Mouse (Mus musculus) skeletal muscle tissue, adult 2 months (tissue): Measurements from ENCODE around the gene Cep170b.

Experiments
- DNase-seq: peaks from one replicate; pipeline ENCODE4 v3.0.0-alpha.2; 2012; ENCODE audit warnings: low read depth, low spot score

The Cep170b gene

DNA sequence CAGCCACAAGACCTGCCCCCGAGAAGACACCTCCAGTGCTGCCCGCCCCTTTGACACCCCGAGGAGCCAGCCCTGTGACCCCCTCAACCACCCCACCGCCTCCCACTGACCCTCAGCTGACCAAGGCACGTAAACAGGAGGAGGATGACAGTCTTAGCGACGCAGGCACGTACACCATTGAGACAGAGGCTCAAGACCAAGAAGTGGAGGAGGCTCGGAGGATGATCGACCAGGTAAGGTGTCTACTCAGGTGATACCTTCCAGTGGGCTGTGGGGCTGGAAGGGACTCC, 16.3 kb downstream of the Cep170b start:
- no peak for DNase-seq

DNA sequence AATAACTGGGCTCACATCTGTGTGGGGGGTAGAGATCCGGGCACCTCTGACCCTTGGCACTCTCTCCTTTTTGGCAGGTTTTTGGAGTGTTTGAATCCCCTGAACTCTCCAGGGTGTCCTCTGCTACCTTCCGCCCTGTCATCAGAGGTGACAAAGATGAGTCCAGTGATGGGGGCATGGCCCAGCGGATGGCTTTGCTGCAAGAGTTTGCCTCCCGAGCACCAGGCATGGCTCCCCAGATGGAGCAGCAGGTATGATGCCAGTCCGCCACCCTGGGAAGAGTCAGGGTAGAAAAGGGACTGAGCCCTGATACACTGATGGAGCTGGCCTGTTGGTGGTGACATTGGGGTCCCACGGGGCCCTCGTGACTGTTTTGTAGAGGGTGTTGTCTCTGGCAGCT, 16.8 kb downstream of the Cep170b start:
- no peak for DNase-seq

DNA sequence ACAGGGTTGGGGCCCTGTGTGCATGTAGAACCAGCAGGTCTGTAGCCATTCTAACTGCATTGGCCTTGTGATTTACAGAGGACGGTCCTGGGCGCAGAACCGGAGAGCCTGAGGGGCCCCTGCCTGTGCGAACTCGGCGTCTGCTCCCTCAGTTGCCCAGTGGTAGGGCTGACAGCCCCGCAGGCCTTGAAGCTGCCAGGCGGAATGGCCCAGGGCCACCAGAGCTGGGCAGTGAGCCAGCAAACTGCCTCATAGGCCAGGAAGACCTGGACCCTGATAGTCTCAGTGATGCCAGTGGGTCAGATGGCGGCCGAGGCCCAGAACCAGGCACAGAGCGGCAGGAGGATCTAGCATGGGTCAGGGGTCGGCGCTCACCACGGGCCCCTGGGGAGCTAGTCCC, 17.5 kb downstream of the Cep170b start:
- no peak for DNase-seq

DNA sequence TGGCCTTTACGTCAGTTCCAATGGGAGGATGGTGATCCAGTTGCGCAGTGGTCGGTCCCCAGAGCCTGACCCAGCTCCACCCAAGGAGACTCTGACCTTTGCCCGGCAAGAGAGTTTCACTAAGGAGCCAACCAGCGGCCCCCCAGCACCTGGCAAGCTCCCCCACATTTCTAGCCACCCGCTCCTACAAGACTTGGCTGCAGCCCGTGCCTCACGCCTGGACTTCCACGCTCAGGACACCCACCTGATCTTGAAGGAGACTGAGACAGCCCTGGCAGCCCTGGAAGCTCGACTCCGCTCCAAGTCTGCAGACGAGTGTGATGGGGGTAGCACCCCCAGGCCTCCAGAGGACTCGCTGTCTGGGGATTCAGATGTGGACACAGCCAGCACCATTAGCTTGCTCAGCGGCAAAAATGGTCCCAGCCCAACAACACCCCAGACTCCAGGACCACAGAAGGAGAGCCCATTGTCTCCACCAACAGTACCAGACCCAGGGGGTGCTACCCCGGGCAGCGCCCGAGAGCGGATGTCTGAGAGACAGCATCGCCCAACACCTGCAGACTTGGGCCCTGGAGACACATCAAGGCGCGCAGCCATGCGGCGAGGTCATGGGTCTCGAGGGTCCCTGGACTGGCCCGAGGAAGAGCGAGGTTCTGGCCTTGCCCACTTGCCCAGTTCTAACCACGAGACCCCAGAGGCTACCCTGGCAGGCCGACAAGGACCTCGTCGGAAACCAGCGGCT, 18.2 kb downstream of the Cep170b start:
- no peak for DNase-seq

DNA sequence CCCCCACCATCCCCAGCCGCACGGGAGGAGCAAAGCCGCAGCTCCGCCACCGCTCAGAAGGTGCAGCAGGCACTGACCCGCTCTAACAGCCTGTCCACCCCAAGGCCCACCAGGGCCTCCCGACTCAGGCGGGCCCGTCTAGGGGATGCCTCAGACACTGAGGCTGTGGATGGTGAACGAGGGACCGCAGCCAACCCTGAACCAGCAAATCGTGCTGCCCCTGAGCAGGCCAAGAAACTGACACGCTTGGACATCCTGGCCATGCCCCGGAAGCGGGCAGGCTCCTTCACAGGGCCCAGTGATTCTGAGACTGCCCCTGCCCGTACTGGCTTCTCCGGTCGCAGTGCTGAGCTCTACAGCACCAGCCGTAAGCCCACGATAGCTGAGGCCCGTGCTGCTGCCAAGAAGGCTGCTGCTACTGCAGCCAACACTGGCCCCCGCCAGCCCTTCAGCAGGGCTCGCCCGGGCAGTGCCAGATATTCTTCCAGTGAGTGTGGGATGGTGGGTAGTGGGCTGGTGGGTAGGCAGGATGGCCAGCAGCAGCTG, 18.8 kb downstream of the Cep170b start:
- DNase-seq: no peak

DNA sequence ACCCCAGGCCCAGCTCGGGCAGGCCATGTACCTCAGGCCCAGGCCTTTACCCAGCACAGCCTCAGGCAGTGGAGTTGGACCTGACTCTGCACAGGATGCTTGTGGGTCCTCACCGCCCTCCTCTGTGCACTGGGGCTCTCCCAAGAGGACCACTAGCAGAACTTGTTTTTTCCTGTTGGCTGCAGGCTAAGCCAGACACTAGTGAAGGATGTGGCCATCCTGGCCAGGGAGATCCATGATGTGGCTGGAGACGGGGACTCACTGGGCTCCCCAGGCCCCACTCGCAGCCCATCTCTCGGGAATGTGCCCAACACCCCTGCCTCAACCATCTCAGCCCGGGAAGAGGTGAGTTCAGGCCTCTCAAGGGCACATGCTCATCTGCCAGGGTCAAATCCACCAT, 22.5 kb downstream of the Cep170b start:
- DNase-seq: no peak

DNA sequence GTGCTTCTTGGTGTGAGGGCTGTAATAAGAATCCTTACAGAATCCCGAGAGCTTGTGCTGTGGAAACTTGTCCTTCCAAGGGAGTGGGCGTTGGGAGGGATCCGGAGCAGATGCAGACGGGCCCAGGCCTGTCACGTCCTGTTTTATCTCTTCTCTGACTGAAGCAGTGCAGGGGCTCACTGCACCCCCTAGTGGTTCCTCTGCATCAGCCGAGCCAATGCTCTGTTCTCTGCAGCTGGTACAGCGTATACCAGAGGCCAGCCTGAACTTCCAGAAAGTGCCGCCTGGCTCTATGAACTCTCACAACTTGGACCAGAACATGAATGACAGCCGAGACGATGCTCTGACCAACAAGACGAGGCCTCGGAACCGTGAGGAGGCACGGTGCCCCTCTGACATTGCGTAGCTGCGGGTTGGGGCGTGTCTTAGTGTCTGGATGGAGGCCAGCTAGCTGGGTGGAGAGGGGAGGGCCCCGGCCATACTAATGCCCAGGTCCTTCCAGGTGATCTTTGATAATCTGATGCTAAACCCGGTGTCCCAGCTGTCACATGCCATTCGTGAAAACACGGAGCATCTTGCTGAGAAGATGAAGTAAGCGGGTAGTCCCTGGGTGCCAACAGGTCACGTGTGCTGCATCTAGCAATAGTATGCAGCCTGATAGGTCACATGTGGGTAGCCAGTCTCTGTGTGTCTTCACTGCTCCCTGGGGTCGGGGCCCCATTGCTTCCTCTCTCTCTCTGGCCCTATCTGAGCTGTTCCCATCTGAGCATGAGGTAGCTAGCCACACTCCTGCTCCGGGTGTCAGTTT, 23.1 kb downstream of the Cep170b start:
- peak; percentile 64 for DNase-seq

DNA sequence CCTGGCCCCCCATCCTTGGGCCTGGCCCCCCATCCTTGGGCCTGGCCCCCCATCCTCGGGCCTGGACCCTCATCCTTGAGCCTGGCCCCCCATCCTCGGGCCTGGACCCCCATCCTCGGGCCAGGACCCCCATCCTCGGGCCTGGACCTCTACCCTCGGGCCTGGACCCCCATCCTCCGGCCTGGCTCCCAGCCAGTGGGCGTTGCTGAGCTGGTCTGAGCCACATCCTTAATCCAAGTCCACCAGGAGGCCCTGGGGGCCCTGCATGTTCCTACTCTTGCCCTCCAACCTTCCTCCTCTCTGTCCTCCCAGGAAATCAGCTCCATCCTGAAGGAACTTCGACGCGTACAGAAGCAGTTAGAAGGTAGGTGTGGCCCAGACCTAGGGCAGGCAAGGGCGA, 24.0 kb downstream of the Cep170b start:
- no peak for DNase-seq

DNA sequence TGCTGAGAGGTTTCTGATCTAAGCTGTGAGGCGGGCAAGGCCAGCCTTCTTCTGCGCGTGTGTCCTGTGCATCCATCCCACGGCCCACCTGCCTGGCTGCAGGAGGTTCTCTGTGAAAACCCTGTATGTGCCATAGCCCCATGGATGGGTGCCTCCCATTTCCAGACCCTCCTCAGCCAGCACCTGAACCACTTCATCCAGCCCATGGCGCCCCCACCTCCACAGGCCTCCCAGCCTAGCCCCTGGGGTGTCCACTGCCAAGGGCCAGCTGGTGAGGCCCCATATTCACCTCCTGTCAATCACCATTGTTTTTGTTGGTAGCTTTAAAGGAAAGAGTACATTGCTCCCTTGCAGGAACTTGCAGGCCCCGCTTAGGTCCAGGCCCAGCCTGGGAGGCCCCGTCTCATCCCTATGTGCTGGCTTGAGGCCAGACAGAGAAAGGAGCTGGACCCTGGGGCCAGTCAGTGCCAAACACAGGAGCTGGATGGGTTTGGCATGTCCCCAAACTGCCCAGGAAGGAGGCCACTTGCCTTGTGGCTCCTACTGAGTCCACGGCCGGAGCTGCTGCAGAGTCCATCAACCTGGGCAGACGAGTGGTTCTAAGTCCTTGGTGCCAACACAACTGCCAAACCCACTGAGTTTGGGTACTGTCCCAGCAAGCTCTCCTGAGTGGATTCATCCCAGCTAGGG, 24.8 kb downstream of the Cep170b start:
- DNase-seq: no peak

DNA sequence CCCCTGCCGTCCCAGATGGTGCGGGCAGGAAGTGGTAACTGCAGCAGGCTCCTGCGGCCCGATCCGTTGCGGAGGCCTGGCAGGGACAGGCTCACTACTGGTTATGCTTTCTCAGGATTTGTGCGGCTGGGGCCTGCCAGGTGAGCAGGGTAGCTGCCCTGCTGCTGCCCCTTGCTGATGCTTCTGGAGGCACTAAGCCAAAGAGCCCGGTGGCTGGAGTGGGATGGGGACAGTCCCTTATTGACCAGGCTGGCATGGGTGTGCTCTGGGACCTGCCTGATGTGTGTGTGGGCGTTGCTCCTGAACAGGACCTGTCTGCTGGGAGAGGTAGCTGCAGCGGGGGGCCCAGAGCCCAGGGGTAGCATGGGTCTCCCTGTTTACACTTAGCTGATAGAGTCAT, 25.5 kb downstream of the Cep170b start:
- no peak for DNase-seq

DNA sequence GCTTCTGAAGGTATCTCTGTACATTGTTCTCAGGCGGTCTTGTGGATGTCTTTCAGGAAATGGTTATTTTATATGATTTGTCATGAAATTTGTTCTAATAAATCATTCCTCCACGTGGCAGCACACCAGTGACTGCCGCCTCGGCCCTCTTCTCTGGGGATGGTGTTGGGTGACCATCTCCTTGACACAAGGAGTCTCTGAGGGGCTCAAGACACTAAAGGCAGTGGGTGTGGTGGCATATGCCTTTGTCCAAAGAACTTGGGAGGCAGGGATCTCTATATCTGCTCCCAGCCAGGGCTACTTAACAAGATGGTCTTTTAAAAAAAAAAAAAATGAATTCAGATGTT, 26.2 kb downstream of the Cep170b start:
- no peak for DNase-seq

DNA sequence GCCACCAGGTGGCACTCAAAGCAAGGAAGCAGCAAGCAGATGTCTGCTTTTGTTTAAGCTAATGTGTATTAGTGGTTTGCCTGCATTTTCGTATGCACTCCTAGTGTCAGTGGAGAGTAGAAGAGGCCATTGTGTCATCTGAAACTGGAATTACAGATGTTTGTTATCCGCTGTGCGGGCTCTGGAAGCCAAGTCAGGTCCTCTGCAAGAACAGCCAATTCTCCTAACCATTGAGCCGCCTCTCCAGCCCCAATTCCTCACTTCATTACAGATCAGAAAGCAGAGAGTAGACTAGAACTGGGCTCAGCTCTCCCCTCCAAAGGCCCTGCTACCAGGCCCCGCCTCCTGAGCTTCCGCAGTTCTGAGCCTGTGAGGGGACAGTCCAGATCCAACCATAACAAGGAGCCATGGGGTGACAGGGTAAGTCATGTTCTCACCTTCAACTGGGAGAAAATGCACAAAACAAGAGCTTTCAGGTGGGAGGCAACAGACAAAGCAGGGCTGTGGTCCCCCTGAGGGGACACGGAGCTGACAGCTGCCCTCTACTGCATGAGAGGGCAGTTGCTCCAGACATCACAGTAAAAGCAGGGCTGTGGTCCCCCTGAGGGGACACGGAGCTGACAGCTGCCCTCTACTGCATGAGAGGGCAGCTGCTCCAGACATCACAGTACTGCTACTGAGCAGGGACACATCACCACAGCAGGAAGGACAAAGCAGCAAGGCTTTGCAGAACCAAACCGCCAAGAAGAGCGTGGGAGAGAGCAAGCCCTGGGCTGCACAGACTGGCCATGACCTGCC, 26.8 kb downstream of the Cep170b start:
- peak; percentile 47 for DNase-seq

DNA sequence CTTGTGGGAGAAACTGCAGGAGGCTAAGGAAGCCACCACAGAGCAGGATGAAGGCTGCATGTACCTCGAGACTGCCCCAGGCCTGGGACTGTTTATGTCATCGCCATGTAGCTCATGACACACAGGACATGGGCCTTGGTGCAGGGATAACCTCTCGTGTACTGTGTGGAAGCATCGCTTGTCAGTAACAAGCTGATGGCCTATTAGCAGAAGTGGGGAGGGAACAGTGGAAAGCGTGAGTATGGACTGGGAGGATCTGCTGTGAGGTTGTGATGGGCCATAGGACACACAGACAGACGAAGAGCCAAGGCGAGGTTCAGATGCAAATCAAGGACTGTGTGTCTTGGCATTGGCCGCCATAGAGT, 27.3 kb downstream of the Cep170b start:
- no peak for DNase-seq

DNA sequence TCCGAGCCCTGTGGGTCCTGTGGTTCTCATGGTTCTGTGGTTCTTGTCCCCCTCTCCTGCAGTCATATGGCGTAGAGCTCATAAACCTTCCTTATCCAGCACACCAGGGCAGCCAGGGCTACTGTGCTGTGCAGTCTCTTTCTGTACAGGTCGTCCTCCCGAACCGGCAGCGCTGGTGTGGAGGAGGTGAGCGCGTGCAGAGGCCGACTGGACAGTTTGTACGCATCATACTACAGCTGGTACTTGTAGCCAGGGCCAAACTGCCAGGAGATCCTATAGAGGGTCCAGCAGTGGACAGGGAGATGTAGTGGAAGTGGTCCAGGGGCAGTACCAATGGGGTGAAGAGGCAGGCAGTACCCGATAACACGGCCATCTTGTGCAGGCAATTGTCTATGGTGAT, 30.7 kb downstream of the Cep170b start:
- DNase-seq: no peak

DNA sequence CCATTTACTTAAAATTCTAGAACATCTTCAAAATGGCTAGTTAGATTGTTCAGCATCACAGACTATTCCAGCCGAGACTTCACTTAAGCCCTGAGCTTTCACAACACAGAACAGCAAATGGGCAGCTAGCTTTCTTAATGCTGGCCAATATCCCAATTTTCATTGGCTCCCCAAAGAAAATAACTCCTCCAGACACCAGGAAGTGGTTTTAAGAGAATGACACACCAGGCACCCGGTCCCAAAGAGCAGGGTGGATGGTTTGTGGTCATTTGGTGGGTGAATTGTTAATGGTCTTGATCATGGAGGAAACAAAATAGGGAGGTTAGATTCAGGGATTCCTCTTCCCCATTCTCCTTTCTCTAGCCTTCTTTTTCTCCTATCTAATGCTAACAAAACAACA, 32.1 kb downstream of the Cep170b start:
- DNase-seq: no peak

DNA sequence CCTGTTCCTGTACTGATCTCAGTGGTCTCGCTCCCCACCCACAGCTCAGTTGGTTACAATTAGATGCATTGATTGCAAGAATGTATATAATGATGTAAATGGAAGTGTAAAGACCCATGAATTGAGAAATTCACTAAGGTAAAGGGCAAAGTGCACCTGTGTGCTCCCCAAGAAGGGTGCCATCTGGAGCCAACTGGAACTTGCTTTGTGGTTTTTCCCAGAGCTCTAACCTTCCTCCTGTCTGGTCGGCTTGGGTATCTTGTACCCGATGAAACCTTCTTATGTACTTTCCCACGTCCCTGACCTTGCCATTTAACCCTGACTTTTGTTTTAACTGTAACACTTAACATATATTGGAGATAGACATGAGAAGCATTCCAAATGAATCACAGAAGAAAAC, 35.6 kb downstream of the Cep170b start:
- no peak for DNase-seq

DNA sequence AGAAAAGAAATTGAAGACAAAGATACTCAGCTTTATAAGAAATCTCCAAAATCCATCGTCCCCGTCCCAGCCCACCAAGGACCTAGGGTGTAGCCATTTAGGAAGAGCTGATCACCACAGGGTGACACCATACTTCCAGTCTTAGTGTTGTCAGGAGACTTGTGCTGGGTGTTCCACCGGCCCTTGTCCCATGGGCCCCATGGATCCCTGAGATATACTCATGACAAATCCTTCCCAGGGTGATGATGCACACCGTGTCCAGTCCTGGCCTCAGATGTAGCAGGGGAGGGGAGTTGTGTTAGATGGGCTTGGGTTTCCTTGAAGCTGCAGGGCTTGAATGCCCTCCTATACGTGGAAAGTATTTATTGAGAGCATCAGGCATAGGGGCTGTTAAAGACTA, 37.6 kb downstream of the Cep170b start:
- DNase-seq: no peak

DNA sequence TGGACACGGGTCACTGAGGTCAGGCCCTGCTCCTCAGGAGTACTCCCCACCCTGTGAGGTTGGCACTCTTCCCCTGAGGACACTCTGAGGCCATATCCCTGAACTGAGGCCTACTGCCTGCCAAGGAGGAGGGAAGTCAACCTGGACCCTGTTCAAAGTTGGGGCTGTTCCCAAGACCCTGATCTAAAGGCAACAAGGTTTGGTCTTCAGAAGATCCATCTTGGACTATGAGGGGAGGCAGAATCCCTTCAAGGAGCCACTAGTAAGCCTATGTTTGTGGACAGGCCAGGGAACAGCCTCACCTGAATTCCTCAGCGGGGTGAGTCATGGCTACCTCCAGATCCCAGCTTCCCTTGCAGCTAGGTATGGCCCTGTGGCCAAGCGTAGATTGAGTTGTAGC, 39.2 kb downstream of the Cep170b start:
- DNase-seq: no peak

DNA sequence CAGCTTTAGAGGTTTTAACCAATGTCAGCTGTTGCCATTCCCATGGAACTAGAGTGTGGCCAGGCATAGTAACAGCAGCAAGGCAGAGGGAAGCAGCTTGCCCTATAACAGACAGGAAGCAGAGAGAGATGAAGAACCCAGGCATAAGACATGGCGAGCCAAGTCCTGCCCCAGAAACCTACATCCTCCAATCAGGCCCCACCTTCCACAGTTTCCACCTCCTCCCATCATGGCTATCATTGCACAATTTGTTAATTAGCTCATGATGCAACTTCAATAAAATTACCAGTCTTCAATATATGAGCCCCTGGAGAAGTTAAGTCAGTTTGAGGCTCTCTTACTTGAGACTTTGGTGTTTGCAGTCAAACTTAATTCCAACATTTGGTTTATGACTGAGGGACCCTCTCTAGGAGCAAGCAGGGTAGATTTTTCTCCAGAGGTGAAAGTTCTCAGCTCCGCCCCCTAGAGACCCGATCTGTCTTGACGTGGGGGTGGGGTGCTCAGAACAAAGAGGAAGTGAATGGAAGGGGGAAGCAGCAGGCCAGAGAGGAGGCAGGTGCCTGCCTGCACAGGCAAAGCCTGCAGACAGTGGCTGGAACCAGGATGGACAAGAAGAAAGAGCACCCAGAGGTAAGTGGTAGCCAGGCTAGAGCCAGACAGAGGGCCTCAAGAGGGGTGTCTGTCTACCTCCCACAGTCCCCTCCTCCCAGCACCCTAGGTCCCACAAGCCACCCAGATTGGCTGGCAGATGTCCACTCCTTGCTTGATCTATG, 40.1 kb downstream of the Cep170b start, which contains the start of gene Pld4:
Gene Pld4, plus strand, starts transcription at position 502 of the 773 bp plus-strand sequence.
- no peak for DNase-seq

DNA sequence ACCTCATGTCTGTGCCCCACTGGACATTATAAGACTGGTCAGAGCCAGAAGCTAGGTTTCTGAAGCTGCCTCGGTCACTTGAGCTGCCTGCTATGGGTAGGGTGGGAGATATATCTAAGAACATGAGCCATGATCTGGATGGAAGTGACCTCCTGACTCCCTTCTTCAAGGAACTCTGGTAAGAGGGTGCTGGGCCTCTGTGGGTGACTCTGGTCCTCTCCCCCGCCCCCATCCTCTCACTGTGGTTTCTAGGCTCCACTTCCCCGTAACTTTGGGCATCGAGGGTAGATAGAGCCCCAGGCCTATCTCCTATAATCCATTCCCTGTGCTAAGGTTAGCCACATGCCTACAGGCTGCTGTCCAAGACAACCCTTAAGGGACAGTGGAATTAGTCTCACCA, 41.2 kb downstream of the Cep170b start:
- DNase-seq: no peak

DNA sequence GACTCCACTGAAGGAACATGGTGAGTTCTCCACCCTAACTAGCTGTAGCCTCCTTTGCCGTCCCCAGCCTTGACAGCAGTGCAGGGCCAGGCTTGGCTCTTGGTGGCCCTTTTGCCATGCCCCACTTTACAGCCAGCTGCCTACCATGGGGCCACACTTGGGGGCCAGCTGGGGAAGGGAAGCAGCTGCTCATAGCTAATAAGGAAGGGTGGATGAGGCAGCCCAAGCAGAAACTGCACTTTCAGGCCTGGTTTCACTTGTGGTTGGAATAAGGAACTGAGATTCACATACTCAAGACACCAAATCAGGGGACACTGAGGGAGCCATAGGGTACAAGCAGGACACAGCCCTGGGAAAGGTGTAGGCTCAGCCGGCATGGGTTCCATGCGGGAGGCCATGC, 41.8 kb downstream of the Cep170b start:
- peak; percentile 38 for DNase-seq
